Mouse (Mus musculus): Measurements from ENCODE around the gene Gm7929.
"Not testable (repeated sequence)": the region's sequence is repeated elsewhere in the genome, so short reads cannot be mapped to it uniquely, and the experiment has no call there.

Gene Gm7929

GRCm38 (mm10) chr14:41750514-41750913 is at the start of gene Gm7929:
TSS of gene Gm7929 (minus strand) at chr14:41750614.
- not testable (repeated sequence) for DNase-seq (ENCODE audit: low read depth, low spot score)

GRCm38 (mm10) chr14:41772341-41772740 is 21.9 kb upstream of the Gm7929 start, which contains the start of gene Gm47189:
TSS of gene Gm47189 (minus strand) at chr14:41772441.
- not testable (repeated sequence) for DNase-seq (ENCODE audit: low read depth, low spot score)

GRCm38 (mm10) chr14:41755931-41756330 is 5.5 kb upstream of the Gm7929 start:
- DNase-seq (ENCODE audit: low read depth, low spot score) = not testable (repeated sequence)

GRCm38 (mm10) chr14:41723437-41723836 is 27.0 kb downstream of the Gm7929 start:
- peak; percentile 67 for DNase-seq (ENCODE audit: low read depth, low spot score)

DNA sequence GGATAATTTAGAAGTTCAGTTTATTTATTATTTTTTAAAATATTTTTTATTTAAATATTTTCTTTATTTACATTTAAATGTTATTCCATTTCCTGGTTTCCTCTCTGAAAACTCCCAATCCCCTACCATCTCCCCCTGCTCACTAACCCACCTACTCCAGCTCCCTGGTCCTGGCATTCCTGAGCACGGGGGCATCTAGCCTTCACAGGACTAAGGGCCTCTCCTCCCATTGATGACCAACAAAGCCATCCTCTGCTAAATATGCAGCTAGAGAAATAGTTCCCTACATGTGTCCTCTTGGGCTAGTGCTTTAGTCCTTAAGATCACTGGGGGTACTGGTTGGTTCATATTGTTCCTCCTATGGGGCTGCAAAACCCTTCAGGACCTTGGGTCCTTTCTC is 33.2 kb downstream of the Gm7929 start:
- not testable (repeated sequence) for DNase-seq (ENCODE audit: low read depth, low spot score)

- DNase-seq (ENCODE audit: low read depth, low spot score) = not testable (repeated sequence)
Measured at GRCm38 (mm10) chr14:41701785-41702184, 48.6 kb downstream of the Gm7929 start, which contains the start of gene Gm8068. TSS of gene Gm8068 (minus strand) at chr14:41701885.

All from ZHBTc4 (cell line).